Mouse (Mus musculus) liver, embryonic 14.5 days (tissue): Measurements from ENCODE around the gene Ralgps1.

ENCODE experiments used
- CTCF ChIP-seq: IDR thresholded peaks from 2 replicates; pipeline ENCODE4 v1.5.1; 2016; ENCODE audit warnings: antibody characterized with exemption, low read depth, control low read depth
- EP300 ChIP-seq: IDR thresholded peaks from 2 replicates; pipeline ENCODE4 v1.6.1; 2016; ENCODE audit warnings: antibody characterized with exemption, low read depth

DNA sequence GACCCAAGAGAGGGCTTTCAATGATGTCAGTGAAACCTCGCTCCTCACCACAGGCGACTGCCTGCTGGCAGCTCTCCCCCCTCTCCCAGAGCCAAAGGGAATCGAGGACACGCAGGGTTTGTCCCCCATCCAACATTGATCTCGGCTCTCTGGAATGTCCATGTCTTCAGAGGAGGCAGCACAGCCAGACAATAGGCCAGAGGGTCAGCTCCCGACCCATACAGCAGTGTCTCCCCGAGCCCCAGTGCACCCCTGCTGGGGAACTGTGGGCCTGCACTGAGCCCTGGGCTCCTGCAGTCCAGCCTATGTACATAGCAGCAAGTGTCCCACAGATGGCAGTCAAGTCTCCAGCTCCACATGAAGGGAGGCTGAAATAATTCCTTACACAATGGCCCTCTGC, 54.8 kb downstream of the Ralgps1 start:
- TF ChIP-seq EP300 = no peak
- peak; percentile 74 for TF ChIP-seq CTCF
